In the genomic region with DNA sequence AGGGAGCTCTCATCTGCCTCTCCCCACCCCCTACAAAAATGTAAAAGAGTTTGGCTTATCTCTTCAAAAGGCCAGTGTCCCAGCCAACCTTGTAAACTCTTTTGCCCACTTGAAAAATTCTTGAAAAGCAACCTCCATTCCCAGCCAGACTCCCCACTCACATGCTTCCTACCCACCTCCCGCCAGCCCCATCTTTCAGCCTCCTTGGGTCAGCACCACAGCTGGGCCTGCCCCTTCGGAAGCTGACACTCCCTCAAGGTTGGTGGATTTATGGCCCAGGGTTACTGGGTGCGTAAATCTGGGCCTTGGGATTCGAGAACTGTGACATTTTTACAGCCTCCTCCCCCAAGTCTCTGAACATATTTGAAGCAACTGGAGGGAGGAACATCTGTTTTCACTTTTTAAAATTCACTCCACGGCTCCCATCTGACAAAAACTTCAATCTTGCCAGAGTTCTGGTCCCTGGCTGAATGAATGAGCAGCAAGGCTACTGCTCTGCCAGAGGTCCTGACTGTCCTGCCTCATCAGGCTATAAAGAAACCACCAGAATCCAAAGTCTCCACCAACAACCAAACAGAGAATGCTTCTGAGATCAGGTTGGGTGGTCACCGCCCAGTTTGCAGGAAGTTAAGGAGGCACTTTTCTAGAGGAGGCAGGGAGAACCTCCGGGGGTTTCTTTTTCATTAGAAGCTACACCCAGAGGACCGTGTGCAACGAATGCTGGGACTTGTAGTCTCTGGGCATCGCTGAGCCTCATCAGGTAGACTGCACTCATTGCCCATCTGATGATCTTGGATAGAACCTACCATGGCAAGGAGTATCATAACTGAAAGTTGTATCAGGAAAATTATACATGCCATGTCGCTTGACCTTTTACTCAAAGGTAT, we compare ENCODE assay signal across 10 mouse cellular contexts.
DNase-seq lines count a peak whose midpoint lies in the region; ATAC-seq lines count a peak whose summit lies in the region.
"Had no signal": no experiment of that assay in that cellular context is flagged by ENCODE, and none has a peak within 500 bp of the region (broad histone marks: within the 10 kb centered on the region; RNA-seq: fewer than 3 reads in every experiment).

No protein-coding gene starts in this region.

- H3K36me3 ChIP-seq in hindbrain, embryonic 10.5 days, result no peaks in the 10 kb centered on the region
- H3K36me3 ChIP-seq in hindbrain, embryonic 14.5 days (replicated peaks; ENCODE audit: control insufficient read depth, insufficient read depth), result no peaks in the 10 kb centered on the region
- H3K36me3 ChIP-seq in embryonic facial prominence, embryonic 12.5 days, result no peaks in the 10 kb centered on the region
- H3K36me3 ChIP-seq in limb, embryonic 15.5 days, result no peaks in the 10 kb centered on the region
- H3K36me3 ChIP-seq in hindbrain, embryonic 12.5 days, result no peaks in the 10 kb centered on the region

- no peaks in the 10 kb centered on the region for H3K9me3 ChIP-seq in hindbrain, embryonic 10.5 days
- no peaks in the 10 kb centered on the region for H3K9me3 ChIP-seq in hindbrain, embryonic 14.5 days (ENCODE audit: control insufficient read depth, low read length)
- no peaks in the 10 kb centered on the region for H3K9me3 ChIP-seq in embryonic facial prominence, embryonic 12.5 days
- no peaks in the 10 kb centered on the region for H3K9me3 ChIP-seq in limb, embryonic 15.5 days
- no peaks in the 10 kb centered on the region for H3K9me3 ChIP-seq in hindbrain, embryonic 12.5 days (replicated peaks)

- no peak overlapping the region for H3K4me2 ChIP-seq in hindbrain, embryonic 14.5 days (replicated peaks)
- H3K4me2 ChIP-seq in embryonic facial prominence, embryonic 12.5 days (replicated peaks), result no peak overlapping the region
- 0 out of 2 replicates have a peak overlapping the region, but pooled peaks have one; percentile 19 for H3K4me2 ChIP-seq in limb, embryonic 15.5 days
- H3K4me2 ChIP-seq in hindbrain, embryonic 12.5 days (replicated peaks), result no peak overlapping the region

- H3K9ac ChIP-seq in hindbrain, embryonic 14.5 days, result no peak overlapping the region
- H3K9ac ChIP-seq in embryonic facial prominence, embryonic 12.5 days, result no peak overlapping the region
- H3K9ac ChIP-seq in limb, embryonic 15.5 days, result no peak overlapping the region
- H3K9ac ChIP-seq in hindbrain, embryonic 12.5 days, result no peak overlapping the region

- H3K27ac ChIP-seq in hindbrain, embryonic 10.5 days, result peak overlapping the region; percentile 45; the same call in 1 of the 2 replicates
- H3K27ac ChIP-seq in hindbrain, embryonic 14.5 days, result no peak overlapping the region
- H3K27ac ChIP-seq in embryonic facial prominence, embryonic 12.5 days, result peak overlapping the region; percentile 81
- peak overlapping the region; percentile 84 for H3K27ac ChIP-seq in limb, embryonic 15.5 days
- no peak overlapping the region for H3K27ac ChIP-seq in hindbrain, embryonic 12.5 days

- no peak for ATAC-seq in hindbrain, embryonic 14.5 days (ENCODE audit: low FRiP score)
- ATAC-seq in embryonic facial prominence, embryonic 12.5 days (ENCODE audit: insufficient number of reproducible peaks, insufficient read depth, low FRiP score, low TSS enrichment), result no peak
- peak; percentile 78 for ATAC-seq in limb, embryonic 15.5 days (ENCODE audit: insufficient number of reproducible peaks, low FRiP score, low TSS enrichment, low read depth)
- ATAC-seq in hindbrain, embryonic 12.5 days (ENCODE audit: low FRiP score), result no peak

- no peaks in the 10 kb centered on the region for H3K4me1 ChIP-seq in hindbrain, embryonic 10.5 days (replicated peaks)
- H3K4me1 ChIP-seq in hindbrain, embryonic 14.5 days (replicated peaks; ENCODE audit: control insufficient read depth, insufficient read depth, low read length), result no peaks in the 10 kb centered on the region
- H3K4me1 ChIP-seq in embryonic facial prominence, embryonic 12.5 days, result peaks cover 10% of the 10 kb centered on the region
- H3K4me1 ChIP-seq in limb, embryonic 15.5 days, result peaks cover 18% of the 10 kb centered on the region
- H3K4me1 ChIP-seq in hindbrain, embryonic 12.5 days, result no peaks in the 10 kb centered on the region

- WGBS in hindbrain, embryonic 10.5 days, result 77% methylated on average over 11 of the region's 11 CpGs
- WGBS in hindbrain, embryonic 14.5 days, result 78% methylated on average over 11 of the region's 11 CpGs
- WGBS in embryonic facial prominence, embryonic 12.5 days, result 45% methylated on average over 11 of the region's 11 CpGs
- 31% methylated on average over 11 of the region's 11 CpGs for WGBS in limb, embryonic 15.5 days
- WGBS in hindbrain, embryonic 12.5 days, result 67% methylated on average over 11 of the region's 11 CpGs

- H3K27me3 ChIP-seq in hindbrain, embryonic 10.5 days (ENCODE audit: insufficient read depth, poor library complexity, severe bottlenecking), result no peaks in the 10 kb centered on the region
- no peaks in the 10 kb centered on the region for H3K27me3 ChIP-seq in hindbrain, embryonic 14.5 days (ENCODE audit: control insufficient read depth, insufficient read depth, low read length)
- H3K27me3 ChIP-seq in embryonic facial prominence, embryonic 12.5 days, result no peaks in the 10 kb centered on the region
- H3K27me3 ChIP-seq in limb, embryonic 15.5 days, result no peaks in the 10 kb centered on the region
- H3K27me3 ChIP-seq in hindbrain, embryonic 12.5 days, result no peaks in the 10 kb centered on the region

- peak; percentile 12 for DNase-seq in hindbrain, embryonic 10.5 days (ENCODE audit: low spot score)
- DNase-seq in hindbrain, embryonic 14.5 days (ENCODE audit: low spot score), result no peak
- peak; percentile 73 for DNase-seq in NIH3T3 (ENCODE audit: low read depth)
- no peak for DNase-seq in liver
- no peak for DNase-seq in spleen, adult 12 weeks (ENCODE audit: low spot score)
- DNase-seq: cerebellum, postnatal 10 days; gastrocnemius, postnatal 25 days had no signal

- H3K4me3 ChIP-seq in hindbrain, embryonic 10.5 days, result no peak overlapping the region
- H3K4me3 ChIP-seq in hindbrain, embryonic 14.5 days (replicated peaks; ENCODE audit: low read length), result no peak overlapping the region
- H3K4me3 ChIP-seq in embryonic facial prominence, embryonic 12.5 days, result no peak overlapping the region
- no peak overlapping the region for H3K4me3 ChIP-seq in limb, embryonic 15.5 days
- H3K4me3 ChIP-seq in hindbrain, embryonic 12.5 days, result no peak overlapping the region

Comparison
In these comparisons a context has a peak if more than half of its experiments do, and no peak if none do; other contexts are left out.
1. DNase-seq: peak in hindbrain, embryonic 10.5 days (single experiment) and NIH3T3 (single experiment); none in hindbrain, embryonic 14.5 days (single experiment), liver (single experiment) and spleen, adult 12 weeks (single experiment).
2. H3K27ac ChIP-seq: peak in hindbrain, embryonic 10.5 days (single experiment), embryonic facial prominence, embryonic 12.5 days (single experiment) and limb, embryonic 15.5 days (single experiment); none in hindbrain, embryonic 14.5 days (single experiment) and hindbrain, embryonic 12.5 days (single experiment).